Mouse (Mus musculus) granulocyte monocyte progenitor cell, adult 5-6 weeks (primary cell): ENCODE results near the gene Mbtps2. TPM values are rescaled to one million over a fixed set of nuclear protein-coding genes. Genes with fewer than 3 reads are reported as not detected.

Experiments used
- ATAC-seq: replicated peaks from 2 replicates; pipeline ENCODE4 v1.8.0; 2016; ENCODE audit warnings: mild to moderate bottlenecking, moderate TSS enrichment, inconsistent platforms; ENCODE audit not compliant: poor library complexity, severe bottlenecking
- total RNA-seq, 2 experiments: library from RNA; stranded (forward) in 1 of 2; stranded (reverse) in 1 of 2; fragments of 200-712, 200-1000 nt in 1 of 2; fragments of >200 nt in 1 of 2; fragmentation: Nextera tagmentation in 1 of 2; gene quantifications; 2 replicates each; pipeline ENCODE4 v1.2.3; 2014 to 2017

Mbtps2 gene
- total RNA-seq (2014; fragmentation: Nextera tagmentation) (24.0 and 28.6 TPM in 2 replicates), total RNA-seq (2017) (16.3 and 16.9 TPM in 2 replicates)

DNA sequence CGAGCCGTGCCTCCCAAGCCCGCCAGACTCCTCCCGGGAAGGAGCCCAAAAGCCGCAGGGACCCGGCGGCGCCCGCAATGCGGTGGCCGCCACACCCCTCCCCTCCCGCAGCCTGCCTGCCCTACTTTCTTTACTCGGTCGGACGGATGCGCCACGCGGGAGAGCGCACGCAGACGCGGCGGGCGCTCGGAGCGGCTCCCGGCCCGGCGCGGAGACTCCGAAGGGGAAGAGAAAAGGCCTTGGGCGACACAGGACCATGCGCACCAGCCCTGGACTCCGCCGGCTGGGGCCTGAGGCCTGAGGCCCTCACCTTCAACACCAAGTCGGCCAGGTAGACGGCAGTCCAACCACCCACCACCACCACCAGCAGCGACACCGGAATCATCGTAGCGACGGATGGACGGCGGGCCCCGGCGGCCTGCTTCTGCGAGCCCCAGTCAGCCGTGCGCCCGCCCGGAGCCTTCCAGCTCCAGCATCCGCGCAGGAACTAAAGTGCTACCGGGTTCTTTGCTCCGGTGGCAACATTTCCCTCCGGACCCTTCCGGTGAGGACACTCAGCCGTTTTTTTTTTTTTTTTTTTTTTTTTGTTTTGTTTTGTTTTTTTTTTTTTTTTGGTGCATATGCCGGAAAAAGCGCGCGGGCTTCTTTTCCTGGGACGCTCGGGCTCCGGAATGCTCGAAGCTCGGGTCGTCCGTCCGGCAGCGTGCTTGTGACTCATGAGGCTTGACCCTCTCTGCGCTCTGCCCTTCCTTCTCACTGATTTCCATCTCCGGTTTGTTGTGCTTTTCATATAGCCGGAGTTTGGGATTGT lies at the start of gene Mbtps2:
Mbtps2 (minus strand) TSS at position 530 of the 811 bp plus-strand sequence.
- peak; percentile 88 for ATAC-seq

DNA sequence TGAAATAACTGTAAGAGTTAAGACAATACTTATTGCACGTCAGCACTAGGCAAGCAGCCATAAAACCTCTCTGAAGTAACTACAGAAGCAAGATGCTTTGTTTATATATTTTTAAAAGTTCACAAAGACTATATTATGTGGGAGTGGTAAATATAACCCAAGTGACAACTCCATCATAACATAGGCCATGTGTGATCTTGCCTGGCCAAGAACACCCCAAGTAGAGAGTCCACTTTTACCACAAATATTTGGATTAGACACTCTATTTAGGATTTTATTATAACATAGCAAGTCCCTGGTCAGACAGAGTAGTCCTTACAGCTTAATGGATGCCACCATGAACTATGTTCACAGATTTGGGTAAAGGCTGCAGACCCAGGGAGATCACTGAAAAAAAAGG lies 47.9 kb upstream of the Mbtps2 start:
- no peak for ATAC-seq

DNA sequence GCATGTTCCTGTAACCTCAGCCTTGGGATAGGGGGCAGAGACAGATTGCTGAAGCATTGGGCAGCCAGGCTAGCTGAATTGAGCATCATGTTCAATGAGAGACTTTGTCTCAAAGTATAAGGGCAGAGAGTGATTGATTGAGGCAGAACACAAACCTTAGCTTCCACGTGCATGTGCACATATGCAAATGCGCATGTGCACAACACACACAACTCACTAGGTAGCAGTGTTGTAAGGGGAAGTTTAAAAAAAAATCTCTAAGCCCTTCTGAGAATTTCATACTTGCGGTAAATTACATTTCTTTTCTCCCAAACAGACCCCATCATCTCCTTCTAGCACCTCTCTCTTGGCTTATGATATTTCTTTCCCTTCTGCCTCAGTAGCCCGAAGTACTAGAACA lies 46.2 kb upstream of the Mbtps2 start:
- ATAC-seq = peak; percentile 65

DNA sequence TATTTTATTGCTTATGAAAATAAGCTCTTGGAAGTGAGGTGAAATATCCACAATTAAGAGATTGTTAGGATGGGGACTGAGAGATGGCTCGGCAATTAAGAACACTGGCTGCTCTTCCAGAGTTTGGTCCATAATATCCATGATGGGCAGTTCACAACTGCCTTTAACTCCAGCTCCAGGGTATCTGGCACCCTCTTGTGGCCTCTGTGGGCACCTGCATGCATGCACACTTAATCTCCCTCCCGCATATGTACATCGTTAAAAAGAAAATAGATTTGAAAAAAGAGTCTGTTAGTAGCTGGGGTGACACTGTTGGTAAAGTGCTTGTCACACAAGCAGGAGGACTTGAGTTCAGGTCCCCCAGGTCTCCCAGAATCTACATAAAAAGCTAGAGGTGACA lies 45.8 kb upstream of the Mbtps2 start:
- ATAC-seq = peak; percentile 95

DNA sequence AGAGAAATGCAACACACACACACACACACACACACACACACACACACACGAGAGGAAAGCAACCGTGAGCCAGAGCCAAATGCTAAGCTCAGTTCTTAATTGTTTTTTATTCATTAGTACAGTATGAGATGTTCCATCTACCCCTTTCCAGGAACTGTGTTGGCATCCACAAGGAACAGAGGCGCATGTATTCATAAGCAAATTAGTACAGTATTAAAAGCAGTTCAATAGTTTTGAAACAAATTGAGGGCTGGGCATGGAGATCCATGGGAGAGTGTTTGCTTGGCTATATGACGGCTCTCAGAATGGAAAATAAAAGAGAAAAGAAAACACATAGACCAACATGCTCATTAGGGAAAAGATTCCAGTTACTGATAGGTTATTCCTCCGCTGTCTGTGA lies 44.3 kb upstream of the Mbtps2 start:
- no peak for ATAC-seq

DNA sequence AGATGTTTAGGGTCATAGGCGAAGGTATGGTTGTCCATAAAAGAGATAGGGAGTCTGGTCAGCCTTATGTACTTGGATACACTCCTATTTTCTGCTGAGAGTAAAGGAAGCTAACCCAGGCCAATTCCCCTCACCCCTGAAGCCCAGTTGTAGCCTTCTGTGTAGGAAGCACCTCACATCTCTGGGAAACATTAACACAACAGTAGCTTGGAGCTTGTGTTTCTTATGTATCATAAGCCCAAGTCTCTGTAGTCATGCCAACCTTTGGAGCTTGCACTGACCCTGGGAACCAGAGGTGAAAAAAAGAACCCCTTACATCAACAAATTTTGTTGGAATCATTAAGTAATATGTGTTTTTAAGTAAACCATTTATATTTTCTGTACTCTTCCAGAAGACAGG lies 38.7 kb upstream of the Mbtps2 start:
- ATAC-seq = no peak

DNA sequence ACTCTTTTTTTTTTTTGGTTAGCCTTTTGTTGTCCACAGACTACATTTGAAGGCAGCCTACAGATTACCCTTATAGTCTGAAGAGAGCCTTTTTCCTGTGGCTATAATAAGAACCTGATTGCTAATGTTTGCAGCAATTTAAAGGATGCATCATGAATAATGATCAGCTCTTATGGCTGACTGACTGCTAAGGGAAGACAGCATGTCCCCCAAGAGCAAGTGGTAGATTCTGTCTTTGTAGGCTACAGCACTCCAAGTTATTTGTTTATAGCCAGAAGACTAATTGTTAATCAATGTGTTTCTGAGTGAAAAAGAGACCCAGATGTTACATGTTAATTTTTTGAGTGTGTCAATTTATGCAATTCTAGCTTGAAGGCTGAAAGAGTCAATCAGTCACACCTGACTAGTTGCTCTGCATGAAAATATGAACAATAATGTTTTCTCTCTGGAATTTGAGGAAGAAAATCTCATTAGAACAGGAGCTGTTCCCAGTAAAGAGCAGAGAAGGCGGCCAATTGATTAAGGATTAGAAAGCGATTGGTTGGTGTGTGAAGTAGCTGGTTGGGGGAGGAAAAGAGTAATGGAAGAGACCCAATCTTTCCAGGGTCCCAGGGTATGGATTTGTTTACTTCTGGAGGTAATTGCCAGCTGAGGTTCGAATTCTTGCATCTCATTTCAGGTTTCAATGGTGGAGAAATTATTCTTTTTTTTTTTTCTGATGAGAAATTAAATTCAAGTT lies 35.3 kb upstream of the Mbtps2 start:
- no peak for ATAC-seq

DNA sequence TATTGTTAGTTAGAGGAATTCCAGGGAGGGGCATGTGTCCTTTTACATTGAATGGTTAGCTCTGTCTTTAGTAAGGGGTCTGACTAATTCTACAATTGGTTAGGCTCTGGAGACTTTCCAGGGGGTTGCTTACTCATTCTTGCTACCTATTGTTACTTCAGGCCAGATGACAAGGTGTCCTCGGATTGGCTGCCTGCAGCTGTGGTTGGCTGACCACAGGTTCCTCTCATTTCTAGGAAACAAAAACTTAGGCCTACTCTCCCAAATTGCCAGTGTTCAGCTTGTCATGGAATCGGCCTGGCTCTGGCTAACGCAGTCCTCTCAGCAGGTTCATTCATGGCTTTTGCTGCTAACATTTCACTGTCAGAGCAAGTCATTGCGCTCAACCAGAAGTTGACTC lies 31.8 kb upstream of the Mbtps2 start:
- ATAC-seq = peak; percentile 79

DNA sequence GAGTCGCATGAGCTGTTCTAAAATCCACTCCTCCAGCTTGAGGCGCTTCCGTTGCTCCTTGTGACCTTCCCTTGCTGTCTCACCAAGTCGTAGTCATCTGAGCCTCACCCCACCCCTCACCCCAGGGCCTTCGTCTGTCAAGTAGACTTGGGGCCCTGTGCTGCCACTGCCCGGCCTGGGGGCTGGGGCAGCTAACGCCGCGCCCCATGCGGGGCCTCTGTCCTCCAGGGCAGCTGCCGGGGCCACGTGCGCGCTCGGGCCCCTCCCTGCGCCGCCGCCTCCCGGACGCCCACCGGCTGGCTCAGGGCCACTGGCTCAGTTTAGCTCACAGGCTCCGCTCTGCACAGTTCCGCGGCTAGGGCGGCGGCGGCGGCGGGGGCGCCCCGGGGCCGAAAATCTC lies 14.4 kb upstream of the Mbtps2 start:
- ATAC-seq = peak; percentile 50; the same call in 1 of the 2 replicates

DNA sequence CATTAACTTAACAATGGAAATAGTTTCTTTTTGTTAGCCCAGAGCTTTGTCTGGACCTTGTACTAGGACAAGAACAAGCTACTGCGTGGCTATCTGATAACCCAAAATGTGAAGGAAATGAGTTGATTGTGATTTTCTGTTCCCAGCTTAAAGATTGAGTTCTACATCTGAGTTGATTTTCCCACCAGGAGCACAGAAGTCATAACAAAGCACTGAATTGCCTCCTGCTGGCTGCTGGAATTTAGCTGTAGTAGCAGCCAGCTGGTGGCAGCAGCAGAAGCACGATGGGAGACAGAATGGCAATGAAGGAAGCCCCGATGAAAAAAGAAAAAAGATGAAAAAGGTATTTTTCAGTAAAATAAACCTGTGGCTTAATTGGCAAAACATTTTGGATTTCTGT lies 2.9 kb upstream of the Mbtps2 start:
- ATAC-seq = no peak

DNA sequence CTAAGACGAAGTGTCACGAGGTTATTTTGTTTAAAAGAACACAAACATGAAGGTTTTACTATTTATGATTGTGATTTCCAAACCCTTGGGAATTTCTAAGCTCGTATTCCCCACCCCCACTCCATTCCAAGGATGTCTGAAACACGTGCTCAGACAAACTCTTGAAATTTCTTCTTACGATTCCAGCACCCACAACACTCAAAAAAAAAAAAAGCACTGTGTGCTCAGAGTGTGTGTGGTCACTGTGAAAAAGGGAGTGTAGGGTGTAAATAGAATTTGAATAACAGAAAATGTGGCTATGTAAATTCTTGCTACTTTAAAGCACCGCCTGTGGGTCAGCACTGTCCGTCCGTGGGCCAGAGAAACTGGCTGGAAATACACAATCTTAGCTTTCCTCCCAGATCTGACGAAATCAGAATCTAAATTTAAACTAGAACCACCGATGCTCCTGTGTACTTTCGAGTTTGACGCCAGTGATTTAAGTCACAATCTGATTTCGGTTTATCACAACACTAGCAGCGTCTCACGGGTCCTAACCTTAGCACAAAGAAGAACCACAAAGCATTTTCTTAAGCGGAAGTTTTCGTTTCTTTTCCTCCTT lies 830 bp downstream of the Mbtps2 start:
- peak; percentile 18; the same call in 1 of the 2 replicates for ATAC-seq

DNA sequence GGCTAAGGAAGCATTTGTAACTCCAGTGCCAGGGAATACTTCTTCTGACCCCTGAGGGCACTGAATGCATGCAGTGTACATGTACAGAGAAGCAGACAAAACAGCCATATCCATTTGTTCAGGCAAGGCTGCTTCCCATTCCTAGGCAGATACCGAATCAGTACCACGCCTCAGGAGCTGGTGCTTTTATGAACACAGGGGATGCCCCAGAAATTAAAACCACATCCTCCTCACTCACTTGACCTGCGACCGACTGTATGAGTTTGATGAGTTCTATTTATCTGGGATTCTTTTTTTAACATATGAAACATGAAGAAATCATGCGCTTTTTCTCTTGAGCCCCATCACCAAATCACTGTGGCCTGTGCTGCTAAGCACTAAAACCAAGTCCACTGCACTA lies 1.7 kb downstream of the Mbtps2 start:
- ATAC-seq = no peak

DNA sequence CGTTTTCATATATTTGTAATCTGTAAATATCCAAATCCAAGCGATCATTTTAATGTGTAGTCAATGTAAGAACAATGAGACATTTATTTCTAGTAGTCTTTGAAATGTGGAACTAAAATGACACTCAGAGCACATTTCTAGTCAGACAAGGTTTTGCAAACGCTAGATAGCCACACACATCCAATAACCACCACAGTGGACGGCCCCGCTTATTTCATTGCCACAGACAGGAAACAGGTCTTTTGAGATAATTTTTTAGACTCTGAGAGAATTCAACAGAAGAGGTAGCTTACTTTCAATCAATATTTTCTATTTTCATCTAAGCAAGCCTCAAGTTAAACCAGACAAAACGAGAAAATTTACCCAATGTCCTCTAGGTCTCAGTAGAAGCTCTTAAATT lies 2.6 kb downstream of the Mbtps2 start:
- ATAC-seq = peak; percentile 21

DNA sequence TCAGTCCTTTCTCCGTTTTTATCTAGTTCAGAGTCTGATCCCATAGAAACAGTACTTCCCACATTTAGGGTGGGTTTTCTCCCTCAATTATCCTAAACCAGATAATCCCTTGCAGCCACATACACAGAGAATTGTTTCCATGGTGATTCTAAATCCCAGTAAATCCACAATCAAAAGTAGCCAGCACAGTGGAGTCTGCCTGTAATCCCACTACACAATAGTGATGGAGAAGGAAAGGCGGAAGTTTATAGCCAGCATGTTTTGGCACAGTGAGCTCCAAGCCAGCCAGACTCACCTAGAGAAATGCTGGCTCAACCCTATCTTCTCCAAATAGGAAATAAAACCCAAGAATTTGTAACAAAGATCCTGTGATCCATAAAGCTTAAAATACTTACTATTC lies 3.9 kb downstream of the Mbtps2 start:
- no peak for ATAC-seq

DNA sequence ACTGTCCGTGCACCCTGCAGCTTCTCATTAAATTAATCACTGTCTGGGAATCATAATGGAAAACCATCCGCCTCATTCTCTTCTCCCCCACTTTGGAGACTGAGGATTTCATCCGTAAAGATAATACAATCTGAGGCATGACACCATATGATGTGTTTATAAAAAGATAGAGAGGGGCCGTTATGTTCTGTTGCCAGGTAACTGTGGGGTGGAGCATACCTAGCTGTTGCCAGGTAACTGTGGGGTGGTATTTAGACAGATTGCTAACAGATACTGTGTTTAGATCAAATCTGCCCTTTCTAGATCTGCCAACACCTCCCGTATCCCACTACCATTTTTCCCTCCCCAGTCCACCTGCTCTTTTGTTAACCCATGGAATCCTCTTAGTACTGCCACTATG lies 11.5 kb downstream of the Mbtps2 start:
- no peak for ATAC-seq

DNA sequence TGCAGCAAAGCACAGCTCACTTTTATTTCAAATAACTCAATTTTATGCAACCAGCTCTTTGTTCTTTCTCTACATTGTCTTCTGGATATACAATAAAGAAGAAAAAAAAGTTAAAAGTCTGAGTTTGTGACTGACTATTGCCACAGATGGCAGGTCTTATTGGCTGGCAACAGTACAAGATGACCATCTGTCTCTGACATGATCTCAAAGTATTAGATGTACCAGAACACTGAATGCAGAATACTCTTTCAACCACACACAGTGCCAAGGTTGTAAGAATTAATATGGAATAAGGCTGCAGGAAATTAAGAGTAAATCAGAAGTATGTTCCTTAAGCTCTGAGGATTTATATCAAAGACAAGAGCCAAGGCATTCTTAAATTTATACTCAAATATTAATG lies 12.1 kb downstream of the Mbtps2 start:
- no peak for ATAC-seq

DNA sequence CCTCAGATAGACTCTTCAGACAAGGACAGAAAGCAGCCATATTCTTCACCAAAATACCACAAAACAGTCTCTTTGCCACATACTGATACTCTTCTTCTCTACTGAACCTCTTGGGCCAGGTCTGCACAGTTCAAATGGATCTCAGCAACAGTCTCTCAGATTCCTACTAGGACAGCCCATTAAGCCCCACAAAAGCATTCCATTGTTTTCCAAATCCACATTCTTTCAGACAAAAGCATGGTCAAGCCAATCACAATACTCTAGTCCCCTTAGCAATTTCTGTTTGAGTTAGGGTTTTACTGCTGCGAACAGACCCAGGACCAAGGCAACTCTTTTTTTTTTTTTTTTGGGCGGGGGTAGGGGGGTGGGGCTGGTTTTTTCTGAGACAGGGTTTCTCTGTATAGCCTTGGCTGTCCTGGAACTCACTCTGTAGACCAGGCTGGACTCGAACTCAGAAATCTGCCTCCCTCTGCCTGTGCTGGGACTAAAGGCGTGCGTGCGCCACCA lies 19.4 kb downstream of the Mbtps2 start:
- ATAC-seq = no peak

DNA sequence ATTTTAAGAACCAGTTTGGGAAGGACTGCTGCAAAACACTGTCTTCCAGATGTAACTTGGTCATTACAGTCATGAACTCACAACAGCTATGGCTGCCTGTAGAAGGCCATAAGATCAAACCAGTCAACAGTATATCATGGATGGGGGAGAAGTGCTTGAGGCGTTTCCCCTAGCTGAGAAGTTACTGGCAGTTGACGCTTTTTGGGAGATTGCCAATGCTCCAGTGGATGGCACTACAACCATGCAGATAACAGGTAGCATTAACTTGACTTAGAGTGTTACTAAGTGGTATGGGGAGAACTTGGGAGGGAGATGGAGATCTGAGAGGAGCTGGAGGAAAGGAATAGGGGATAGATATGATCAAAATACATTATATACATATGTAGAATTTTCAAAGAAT lies 23.8 kb downstream of the Mbtps2 start:
- no peak for ATAC-seq

DNA sequence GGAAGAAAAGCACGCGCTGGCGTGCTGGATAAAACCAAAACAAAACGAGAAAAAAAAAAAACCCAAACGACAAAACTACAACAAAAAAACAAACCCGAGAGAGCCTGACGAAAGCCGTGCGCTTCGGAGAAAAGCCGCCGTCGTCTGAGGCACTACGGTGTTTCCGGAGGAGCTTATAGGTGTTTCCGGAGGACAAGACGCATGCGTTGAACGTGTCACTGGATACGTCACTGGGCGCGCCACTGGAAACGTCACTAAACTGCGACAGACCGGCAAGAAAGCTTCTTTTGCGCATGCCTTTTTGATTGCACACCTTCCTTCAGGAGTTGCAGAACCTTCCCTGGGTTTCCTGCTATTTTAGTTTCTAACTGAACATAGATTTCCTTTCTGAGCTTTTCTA lies 29.7 kb downstream of the Mbtps2 start, which contains the start of gene Yy2:
Yy2 (minus strand) TSS at position 146 of the 400 bp plus-strand sequence.
- ATAC-seq = no peak

DNA sequence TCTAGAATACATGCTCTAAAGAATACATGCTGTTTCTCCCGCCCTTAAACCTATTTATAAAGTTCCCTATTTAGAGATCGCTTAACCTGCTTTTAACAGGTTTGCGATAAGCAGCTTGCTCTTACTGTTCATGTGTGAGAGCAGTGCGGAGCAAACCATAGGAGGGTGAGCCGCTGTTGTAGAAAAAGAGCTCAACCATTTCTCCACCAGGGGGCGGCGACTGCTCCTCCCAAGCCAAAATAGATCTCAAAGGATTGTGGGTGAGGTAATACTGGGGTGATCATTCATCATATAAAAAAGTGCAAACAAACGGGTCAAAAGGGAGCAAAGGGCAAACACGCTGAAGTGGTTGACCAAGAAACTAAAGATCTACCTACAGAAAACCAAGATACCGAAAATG lies 34.7 kb downstream of the Mbtps2 start:
- ATAC-seq = peak; percentile 37; the same call in 1 of the 2 replicates

DNA sequence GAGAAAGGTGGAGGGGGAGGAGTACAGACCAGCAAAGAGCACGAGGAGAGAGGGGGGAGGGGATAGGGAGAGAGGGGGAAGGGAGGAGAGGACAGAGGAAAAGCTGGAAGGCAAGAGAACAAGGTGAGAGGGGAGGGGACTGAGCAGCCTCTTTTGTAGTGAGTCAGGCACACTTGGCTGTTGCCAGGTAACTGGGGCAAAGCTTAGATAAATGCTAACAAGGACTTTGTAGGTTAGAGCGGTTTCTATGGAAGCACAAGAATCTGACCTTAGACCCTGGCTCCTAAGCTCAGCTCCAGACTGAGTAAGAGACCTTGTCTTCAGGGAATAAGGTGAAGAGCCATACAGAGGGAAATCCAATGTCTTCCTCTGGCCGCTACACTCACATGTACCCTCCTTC lies 51.4 kb downstream of the Mbtps2 start:
- ATAC-seq = no peak
